Mouse (Mus musculus) forebrain, embryonic 15.5 days (tissue): ENCODE results near the gene Mmaa. TPM values are rescaled to one million over a fixed set of nuclear protein-coding genes. Genes with fewer than 3 reads are reported as not detected.

Experiments
- ATAC-seq: fragments of 200-750 bp; cut with Nextera tagmentation; replicated peaks from 2 replicates; pipeline ENCODE4 v1.8.0; 2017; ENCODE audit warnings: mild to moderate bottlenecking, moderate TSS enrichment, moderate library complexity
- H3K27ac ChIP-seq: fragments of 300-500 bp; sonication (generic); replicated peaks from 2 replicates; pipeline ENCODE4 v1.5.1; 2015; ENCODE audit warnings: mild to moderate bottlenecking, inconsistent platforms
- H3K27me3 ChIP-seq: fragments of 300-500 bp; sonication (generic); 2 replicates; pipeline ENCODE4 v1.6.1; 2015; ENCODE audit warnings: inconsistent platforms
- H3K36me3 ChIP-seq: fragments of 300-500 bp; sonication (generic); 2 replicates; pipeline ENCODE4 v1.6.1; 2015; ENCODE audit warnings: mild to moderate bottlenecking, inconsistent platforms
- H3K4me1 ChIP-seq: fragments of 300-500 bp; sonication (generic); 2 replicates; pipeline ENCODE4 v1.6.1; 2015; ENCODE audit warnings: inconsistent platforms
- H3K4me2 ChIP-seq: fragments of 300-500 bp; sonication (generic); replicated peaks from 2 replicates; pipeline ENCODE4 v1.6.1; 2015; ENCODE audit warnings: mild to moderate bottlenecking, inconsistent platforms
- H3K4me3 ChIP-seq: fragments of 300-500 bp; sonication (generic); 2 replicates; pipeline ENCODE4 v1.5.1; 2015; ENCODE audit warnings: mild to moderate bottlenecking, inconsistent platforms
- H3K9ac ChIP-seq: fragments of 300-500 bp; sonication (generic); replicated peaks from 2 replicates; pipeline ENCODE4 v1.6.1; 2015; ENCODE audit warnings: mild to moderate bottlenecking, inconsistent platforms
- H3K9me3 ChIP-seq: fragments of 300-500 bp; sonication (generic); 2 replicates; pipeline ENCODE4 v1.6.1; 2016; ENCODE audit warnings: inconsistent platforms
- WGBS: fragments of 180-500 bp; shearing (Covaris S2); methylation state at CpG from one replicate; pipeline ENCODE4 v1.1.7; 2015; ENCODE audit warnings: mixed read lengths; 5-methylcytosine and 5-hydroxymethylcytosine counted together
- polyA plus RNA-seq: library from polyadenylated mRNA; unstranded; fragments of >200 nt; fragmentation: Nextera tagmentation; extraction: Ambion mirVana; gene quantifications from 2 replicates; pipeline ENCODE4 v1.2.1, GENCODE M21; 2015

Mmaa gene
- polyA plus RNA-seq, 1 experiment from 2014 or later: 25.6 TPM

- H3K4me2 ChIP-seq: no peak overlapping the region
- 94% methylated on average over 3 of the region's 3 CpGs for WGBS
- ATAC-seq: no peak
Observed at GRCm38 (mm10) chr8:79286424-79286823, 8.3 kb downstream of the Mmaa start.

GRCm38 (mm10) chr8:79284626-79285025, 10.1 kb downstream of the Mmaa start:
- WGBS: 94% methylated on average over 3 of the region's 3 CpGs

More at GRCm38 (mm10) chr8:79286424-79286823, 8.3 kb downstream of the Mmaa start:
- no peaks in the 10 kb centered on the region for H3K27me3 ChIP-seq
- H3K4me3 ChIP-seq: no peak overlapping the region
- H3K27ac ChIP-seq: no peak overlapping the region
- peaks cover 7% of the 10 kb centered on the region; the same call in 1 of the 2 replicates for H3K36me3 ChIP-seq
- 0 out of 2 replicates have a peak, but pooled peaks cover 8% of the 10 kb centered on the region for H3K4me1 ChIP-seq
- no peak overlapping the region for H3K9ac ChIP-seq
- H3K9me3 ChIP-seq: no peaks in the 10 kb centered on the region

GRCm38 (mm10) chr8:79281376-79281890, 13.3 kb downstream of the Mmaa start:
- H3K9me3 ChIP-seq: no peaks in the 10 kb centered on the region
- H3K36me3 ChIP-seq: peaks cover 44% of the 10 kb centered on the region
- no peak overlapping the region for H3K27ac ChIP-seq
- no peaks in the 10 kb centered on the region for H3K4me1 ChIP-seq
- H3K27me3 ChIP-seq: no peaks in the 10 kb centered on the region
- no peak overlapping the region for H3K4me3 ChIP-seq
- no peak for ATAC-seq
- 93% methylated on average over 6 of the region's 6 CpGs for WGBS
- no peak overlapping the region for H3K4me2 ChIP-seq
- no peak overlapping the region for H3K9ac ChIP-seq

More at GRCm38 (mm10) chr8:79284626-79285025, 10.1 kb downstream of the Mmaa start:
- no peak overlapping the region for H3K4me3 ChIP-seq
- H3K27me3 ChIP-seq: no peaks in the 10 kb centered on the region
- no peak overlapping the region for H3K27ac ChIP-seq
- no peaks in the 10 kb centered on the region for H3K9me3 ChIP-seq
- no peak overlapping the region for H3K9ac ChIP-seq
- H3K4me1 ChIP-seq: no peaks in the 10 kb centered on the region
- no peak overlapping the region for H3K4me2 ChIP-seq
- no peak for ATAC-seq
- H3K36me3 ChIP-seq: peaks cover 17% of the 10 kb centered on the region; the same call in 1 of the 2 replicates

GRCm38 (mm10) chr8:79277264-79277870, 17.4 kb downstream of the Mmaa start:
- Histone ChIP-seq H3K4me1 (no peaks in the 10 kb centered on the region), H3K4me3 (no peak overlapping the region), H3K9ac (no peak overlapping the region), H3K4me2 (no peak overlapping the region), H3K36me3 (peaks cover 68% of the 10 kb centered on the region), H3K9me3 (no peaks in the 10 kb centered on the region), H3K27me3 (no peaks in the 10 kb centered on the region), H3K27ac (no peak overlapping the region)
- no peak for ATAC-seq
- 90% methylated on average over 8 of the region's 8 CpGs for WGBS

- H3K27me3 ChIP-seq: no peaks in the 10 kb centered on the region
- peaks cover 79% of the 10 kb centered on the region for H3K36me3 ChIP-seq
- no peak overlapping the region for H3K4me3 ChIP-seq
- no peak overlapping the region for H3K9ac ChIP-seq
- H3K4me2 ChIP-seq: no peak overlapping the region
- H3K27ac ChIP-seq: no peak overlapping the region
- H3K9me3 ChIP-seq: no peaks in the 10 kb centered on the region
- no peak for ATAC-seq
- H3K4me1 ChIP-seq: no peaks in the 10 kb centered on the region
- WGBS: 94% methylated on average over 10 of the region's 10 CpGs
Observed at GRCm38 (mm10) chr8:79274940-79275339, 19.8 kb downstream of the Mmaa start.

GRCm38 (mm10) chr8:79273776-79274175, 21.0 kb downstream of the Mmaa start:
- no peak for ATAC-seq
- H3K27me3 ChIP-seq: no peaks in the 10 kb centered on the region
- H3K9ac ChIP-seq: no peak overlapping the region
- no peaks in the 10 kb centered on the region for H3K9me3 ChIP-seq
- no peak overlapping the region for H3K27ac ChIP-seq
- H3K4me3 ChIP-seq: no peak overlapping the region
- peaks cover 79% of the 10 kb centered on the region for H3K36me3 ChIP-seq
- H3K4me2 ChIP-seq: no peak overlapping the region
- no peaks in the 10 kb centered on the region for H3K4me1 ChIP-seq
- WGBS: 86% methylated on average over 6 of the region's 6 CpGs

- H3K27me3 ChIP-seq: no peaks in the 10 kb centered on the region
- no peak for ATAC-seq
- peaks cover 81% of the 10 kb centered on the region for H3K36me3 ChIP-seq
- H3K9ac ChIP-seq: no peak overlapping the region
- 76% methylated on average over 4 of the region's 4 CpGs for WGBS
- no peaks in the 10 kb centered on the region for H3K4me1 ChIP-seq
- no peaks in the 10 kb centered on the region for H3K9me3 ChIP-seq
- H3K27ac ChIP-seq: no peak overlapping the region
- H3K4me3 ChIP-seq: no peak overlapping the region
- no peak overlapping the region for H3K4me2 ChIP-seq
Observed at GRCm38 (mm10) chr8:79272676-79273075, 22.1 kb downstream of the Mmaa start.

- ATAC-seq: no peak
- Histone ChIP-seq H3K9me3 (no peaks in the 10 kb centered on the region), H3K36me3 (peaks cover 69% of the 10 kb centered on the region), H3K4me1 (no peaks in the 10 kb centered on the region), H3K27ac (no peak overlapping the region), H3K4me3 (no peak overlapping the region), H3K9ac (no peak overlapping the region), H3K27me3 (no peaks in the 10 kb centered on the region), H3K4me2 (no peak overlapping the region)
- 93% methylated on average over 7 of the region's 7 CpGs for WGBS
Observed at GRCm38 (mm10) chr8:79268921-79269320, 25.8 kb downstream of the Mmaa start.

GRCm38 (mm10) chr8:79261920-79262319, 32.8 kb downstream of the Mmaa start:
- Histone ChIP-seq H3K4me1 (no peaks in the 10 kb centered on the region), H3K4me2 (no peak overlapping the region), H3K4me3 (no peak overlapping the region), H3K36me3 (peaks cover 3% of the 10 kb centered on the region; the same call in 1 of the 2 replicates), H3K27me3 (no peaks in the 10 kb centered on the region), H3K9me3 (no peaks in the 10 kb centered on the region), H3K9ac (no peak overlapping the region), H3K27ac (no peak overlapping the region)
- ATAC-seq: no peak
- WGBS: 90% methylated on average over 5 of the region's 5 CpGs

GRCm38 (mm10) chr8:79256076-79256705, 38.5 kb downstream of the Mmaa start:
- Histone ChIP-seq H3K4me2 (no peak overlapping the region), H3K27ac (no peak overlapping the region), H3K27me3 (no peaks in the 10 kb centered on the region), H3K9ac (no peak overlapping the region), H3K4me1 (0 out of 2 replicates have a peak, but pooled peaks cover 5% of the 10 kb centered on the region), H3K9me3 (no peaks in the 10 kb centered on the region), H3K36me3 (no peaks in the 10 kb centered on the region), H3K4me3 (no peak overlapping the region)
- ATAC-seq: no peak
- 59% methylated on average over 8 of the region's 8 CpGs for WGBS

GRCm38 (mm10) chr8:79253742-79254141, 41.0 kb downstream of the Mmaa start:
- Histone ChIP-seq H3K27ac (no peak overlapping the region), H3K9me3 (no peaks in the 10 kb centered on the region), H3K4me3 (no peak overlapping the region), H3K4me2 (no peak overlapping the region), H3K36me3 (no peaks in the 10 kb centered on the region), H3K9ac (no peak overlapping the region), H3K4me1 (0 out of 2 replicates have a peak, but pooled peaks cover 5% of the 10 kb centered on the region), H3K27me3 (no peaks in the 10 kb centered on the region)
- 72% methylated on average over 6 of the region's 6 CpGs for WGBS
- no peak for ATAC-seq

- no peak within 1 kb of the TSS for H3K27ac ChIP-seq
- no peaks in the 10 kb centered on the region for H3K9me3 ChIP-seq
- ATAC-seq: no peak
- no peak within 1 kb of the TSS for H3K9ac ChIP-seq
- no peak within 1 kb of the TSS for H3K4me2 ChIP-seq
- no peaks in the 10 kb centered on the region for H3K27me3 ChIP-seq
- H3K4me1 ChIP-seq: no peaks in the 10 kb centered on the region
- 96% methylated on average over 6 of the region's 6 CpGs for WGBS
- H3K36me3 ChIP-seq: no peaks in the 10 kb centered on the region
- H3K4me3 ChIP-seq: no peak within 1 kb of the TSS
Observed at GRCm38 (mm10) chr8:79248470-79248869, 46.3 kb downstream of the Mmaa start, which contains the start of gene 1700011L22Rik. Gene 1700011L22Rik, minus strand, starts transcription at chr8:79248570.
